Mouse (Mus musculus) heart, embryonic 16.5 days (tissue): ENCODE results near the gene Lonrf2. TPM values are rescaled to one million over a fixed set of nuclear protein-coding genes. Genes with fewer than 3 reads are reported as not detected.

Experiments used
- ATAC-seq: fragments of 200-750 bp; cut with Nextera tagmentation; replicated peaks from 2 replicates; pipeline ENCODE4 v1.8.0; 2017; ENCODE audit warnings: moderate number of reproducible peaks; ENCODE audit not compliant: insufficient read depth, low FRiP score; ENCODE audit errors: extremely low read depth
- H3K27ac ChIP-seq: fragments of 300-500 bp; sonication (generic); 2 replicates; pipeline ENCODE4 v1.5.1; 2014; ENCODE audit warnings: mild to moderate bottlenecking, low read length, control low read depth, moderate library complexity
- H3K27me3 ChIP-seq: fragments of 300-500 bp; sonication (generic); 2 replicates; pipeline ENCODE4 v1.6.1; 2014; ENCODE audit warnings: low read length, mixed read lengths; ENCODE audit not compliant: control insufficient read depth, insufficient read depth
- H3K36me3 ChIP-seq: fragments of 300-500 bp; sonication (generic); 2 replicates; pipeline ENCODE4 v1.6.1; 2014; ENCODE audit not compliant: control insufficient read depth, insufficient read depth
- H3K4me1 ChIP-seq: fragments of 300-500 bp; sonication (generic); 2 replicates; pipeline ENCODE4 v1.6.1; 2014; ENCODE audit warnings: low read length, mixed read lengths; ENCODE audit not compliant: control insufficient read depth, insufficient read depth
- H3K4me2 ChIP-seq: fragments of 300-500 bp; sonication (generic); 2 replicates; pipeline ENCODE4 v1.6.1; 2014; ENCODE audit warnings: low read depth, mild to moderate bottlenecking, control low read depth, low read length
- H3K4me3 ChIP-seq: fragments of 300-500 bp; sonication (generic); 2 replicates; pipeline ENCODE4 v1.5.1; 2014; ENCODE audit warnings: mild to moderate bottlenecking, control low read depth, low read length
- H3K9ac ChIP-seq: fragments of 300-500 bp; sonication (generic); 2 replicates; pipeline ENCODE4 v1.6.1; 2014; ENCODE audit warnings: low read length, control low read depth
- H3K9me3 ChIP-seq: fragments of 300-500 bp; sonication (generic); replicated peaks from 2 replicates; pipeline ENCODE4 v1.6.1; 2016; ENCODE audit warnings: low read length; ENCODE audit not compliant: control insufficient read depth
- WGBS: fragments of 180-500 bp; shearing (Covaris S2); extraction: QIAGEN DNeasy Blood & Tissue Kit; methylation state at CpG from one replicate; pipeline ENCODE4 v1.1.7; 2014; 5-methylcytosine and 5-hydroxymethylcytosine counted together
- polyA plus RNA-seq: library from polyadenylated mRNA; unstranded; fragments of >200 nt; fragmentation: Nextera tagmentation; extraction: Ambion mirVana; gene quantifications from 2 replicates; pipeline ENCODE4 v1.2.1, GENCODE M21; 2015

The Lonrf2 gene
- polyA plus RNA-seq, 1 experiment from 2014 or later, result 0.34 TPM

- no peak overlapping the region for H3K4me3 ChIP-seq
- no peak overlapping the region for H3K4me2 ChIP-seq
- WGBS, result 15% methylated on average over 11 of the region's 11 CpGs
- H3K4me1 ChIP-seq, result peaks cover 4% of the 10 kb centered on the region; the same call in 1 of the 2 replicates
- H3K9ac ChIP-seq, result no peak overlapping the region
- H3K27me3 ChIP-seq, result no peaks in the 10 kb centered on the region
- H3K9me3 ChIP-seq, result no peaks in the 10 kb centered on the region; the same call in 1 of the 2 replicates
- ATAC-seq, result 0 out of 2 replicates have a peak, but pooled peaks have one; percentile 39
- no peak overlapping the region for H3K27ac ChIP-seq
- no peaks in the 10 kb centered on the region for H3K36me3 ChIP-seq
These were observed 68.7 kb downstream of the Lonrf2 start for GRCm38 (mm10) chr1:38767812-38768211.

- H3K4me3 ChIP-seq, result no peak overlapping the region
- no peaks in the 10 kb centered on the region for H3K9me3 ChIP-seq
- 26% methylated on average over 18 of the region's 18 CpGs for WGBS
- peak; percentile 79 for ATAC-seq
- H3K27ac ChIP-seq, result no peak overlapping the region
- H3K9ac ChIP-seq, result no peak overlapping the region
- no peaks in the 10 kb centered on the region for H3K36me3 ChIP-seq
- peaks cover 4% of the 10 kb centered on the region; the same call in 1 of the 2 replicates for H3K4me1 ChIP-seq
- no peaks in the 10 kb centered on the region for H3K27me3 ChIP-seq
- peak overlapping the region; percentile 27; the same call in 1 of the 2 replicates for H3K4me2 ChIP-seq
These were observed 69.6 kb downstream of the Lonrf2 start for GRCm38 (mm10) chr1:38766661-38767572.

- no peak for ATAC-seq
- H3K4me2 ChIP-seq, result no peak overlapping the region
- no peaks in the 10 kb centered on the region for H3K27me3 ChIP-seq
- no peak overlapping the region for H3K9ac ChIP-seq
- H3K4me3 ChIP-seq, result no peak overlapping the region
- H3K36me3 ChIP-seq, result no peaks in the 10 kb centered on the region
- 55% methylated on average over 4 of the region's 4 CpGs for WGBS
- no peaks in the 10 kb centered on the region for H3K9me3 ChIP-seq
- peaks cover 4% of the 10 kb centered on the region; the same call in 1 of the 2 replicates for H3K4me1 ChIP-seq
- no peak overlapping the region for H3K27ac ChIP-seq
These were observed 70.3 kb downstream of the Lonrf2 start for GRCm38 (mm10) chr1:38766254-38766653.

- H3K27ac ChIP-seq, result no peak overlapping the region
- ATAC-seq, result no peak
- 86% methylated on average over 10 of the region's 10 CpGs for WGBS
These were observed 72.4 kb downstream of the Lonrf2 start for GRCm38 (mm10) chr1:38763960-38764613.

GRCm38 (mm10) chr1:38760424-38760823, 76.1 kb downstream of the Lonrf2 start:
- 41% methylated on average over 9 of the region's 9 CpGs for WGBS
- H3K4me2 ChIP-seq, result no peak overlapping the region
- no peak for ATAC-seq
- H3K27ac ChIP-seq, result no peak overlapping the region
- no peak overlapping the region for H3K4me3 ChIP-seq
- peaks cover 7% of the 10 kb centered on the region for H3K4me1 ChIP-seq
- H3K36me3 ChIP-seq, result no peaks in the 10 kb centered on the region
- peaks cover 6% of the 10 kb centered on the region; the same call in 1 of the 2 replicates for H3K9me3 ChIP-seq
- no peaks in the 10 kb centered on the region for H3K27me3 ChIP-seq
- no peak overlapping the region for H3K9ac ChIP-seq

More at GRCm38 (mm10) chr1:38763960-38764613, 72.4 kb downstream of the Lonrf2 start:
- H3K36me3 ChIP-seq, result no peaks in the 10 kb centered on the region
- no peaks in the 10 kb centered on the region for H3K9me3 ChIP-seq
- no peak overlapping the region for H3K9ac ChIP-seq
- no peak overlapping the region for H3K4me2 ChIP-seq
- no peak overlapping the region for H3K4me3 ChIP-seq
- peaks cover 4% of the 10 kb centered on the region; the same call in 1 of the 2 replicates for H3K4me1 ChIP-seq
- no peaks in the 10 kb centered on the region for H3K27me3 ChIP-seq

- no peak overlapping the region for H3K9ac ChIP-seq
- H3K4me2 ChIP-seq, result no peak overlapping the region
- peaks cover 6% of the 10 kb centered on the region; the same call in 1 of the 2 replicates for H3K9me3 ChIP-seq
- no peaks in the 10 kb centered on the region for H3K36me3 ChIP-seq
- H3K27ac ChIP-seq, result no peak overlapping the region
- peaks cover 7% of the 10 kb centered on the region for H3K4me1 ChIP-seq
- ATAC-seq, result no peak
- no peaks in the 10 kb centered on the region for H3K27me3 ChIP-seq
- 41% methylated on average over 5 of the region's 5 CpGs for WGBS
- no peak overlapping the region for H3K4me3 ChIP-seq
These were observed 78.6 kb downstream of the Lonrf2 start for GRCm38 (mm10) chr1:38757791-38758403.

GRCm38 (mm10) chr1:38743863-38744262, 92.6 kb downstream of the Lonrf2 start:
- Histone ChIP-seq H3K9me3 (no peaks in the 10 kb centered on the region), H3K4me3 (no peak overlapping the region), H3K9ac (no peak overlapping the region), H3K4me2 (no peak overlapping the region), H3K4me1 (no peaks in the 10 kb centered on the region), H3K27ac (no peak overlapping the region), H3K36me3 (no peaks in the 10 kb centered on the region), H3K27me3 (no peaks in the 10 kb centered on the region)
- ATAC-seq, result no peak
- 41% methylated on average over 1 of the region's 1 CpGs for WGBS
